Mouse (Mus musculus) limb, embryonic 11.5 days (tissue): ENCODE data around the gene Slc44a5. TPM values are rescaled to one million over a fixed set of nuclear protein-coding genes. Genes with fewer than 3 reads are reported as not detected.

ENCODE experiments used
- ATAC-seq: fragments of 200-750 bp; cut with Nextera tagmentation; 2 replicates; pipeline ENCODE4 v1.8.0; 2017; ENCODE audit warnings: low read depth; ENCODE audit not compliant: insufficient number of reproducible peaks, low FRiP score, low TSS enrichment
- DNase-seq: peaks from one replicate; pipeline ENCODE4 v3.0.0-alpha.2; 2015; ENCODE audit warnings: low spot score
- H3K27ac ChIP-seq: fragments of 300-500 bp; sonication (generic); replicated peaks from 2 replicates; pipeline ENCODE4 v1.5.1; 2014; ENCODE audit warnings: low read depth, mild to moderate bottlenecking, low read length
- H3K27me3 ChIP-seq: fragments of 300-500 bp; sonication (generic); 2 replicates; pipeline ENCODE4 v1.6.1; 2014; ENCODE audit warnings: mild to moderate bottlenecking, low read length, mixed read lengths; ENCODE audit not compliant: control insufficient read depth, insufficient read depth
- H3K36me3 ChIP-seq: fragments of 300-500 bp; sonication (generic); 2 replicates; pipeline ENCODE4 v1.6.1; 2014; ENCODE audit warnings: mild to moderate bottlenecking, low read length, moderate library complexity, mixed read lengths; ENCODE audit not compliant: control insufficient read depth, insufficient read depth
- H3K4me1 ChIP-seq: fragments of 300-500 bp; sonication (generic); 2 replicates; pipeline ENCODE4 v1.6.1; 2014; ENCODE audit warnings: low read length, mixed read lengths; ENCODE audit not compliant: control insufficient read depth, insufficient read depth
- H3K4me2 ChIP-seq: fragments of 300-500 bp; sonication (generic); 2 replicates; pipeline ENCODE4 v1.6.1; 2014; ENCODE audit warnings: low read depth, mild to moderate bottlenecking, moderate library complexity; ENCODE audit not compliant: severe bottlenecking
- H3K4me3 ChIP-seq: fragments of 300-500 bp; sonication (generic); 2 replicates; pipeline ENCODE4 v1.5.1; 2014; ENCODE audit warnings: low read depth, low read length
- H3K9ac ChIP-seq: fragments of 300-500 bp; sonication (generic); 2 replicates; pipeline ENCODE4 v1.6.1; 2014; ENCODE audit warnings: mild to moderate bottlenecking, low read length
- H3K9me3 ChIP-seq: fragments of 300-500 bp; sonication (generic); 2 replicates; pipeline ENCODE4 v1.6.1; 2016; ENCODE audit warnings: low read length; ENCODE audit not compliant: control insufficient read depth
- WGBS: fragments of 180-500 bp; shearing (Covaris S2); extraction: QIAGEN DNeasy Blood & Tissue Kit; methylation state at CpG from one replicate; pipeline ENCODE4 v1.1.7; 2014; 5-methylcytosine and 5-hydroxymethylcytosine counted together
- polyA plus RNA-seq: library from polyadenylated mRNA; unstranded; fragments of >200 nt; fragmentation: Nextera tagmentation; extraction: Ambion mirVana; gene quantifications from 2 replicates; pipeline ENCODE4 v1.2.1, GENCODE M21; 2014

The Slc44a5 gene
- polyA plus RNA-seq, 1 experiment from 2014 or later, result 0.39 TPM

GRCm38 (mm10) chr3:153975791-153976190, 2.6 kb downstream of the Slc44a5 start:
- H3K4me2 ChIP-seq, result no peak overlapping the region
- no peak for DNase-seq
- H3K36me3 ChIP-seq, result no peaks in the 10 kb centered on the region
- no peaks in the 10 kb centered on the region for H3K9me3 ChIP-seq
- no peak overlapping the region for H3K9ac ChIP-seq
- WGBS, result 85% methylated on average over 7 of the region's 7 CpGs
- peaks cover 35% of the 10 kb centered on the region for H3K27me3 ChIP-seq
- H3K4me1 ChIP-seq, result peaks cover 2% of the 10 kb centered on the region; the same call in 1 of the 2 replicates
- H3K27ac ChIP-seq, result no peak overlapping the region
- no peak for ATAC-seq
- no peak overlapping the region for H3K4me3 ChIP-seq

- Histone ChIP-seq H3K9me3 (no peaks in the 10 kb centered on the region), H3K36me3 (no peaks in the 10 kb centered on the region), H3K4me2 (no peak overlapping the region), H3K27me3 (0 out of 2 replicates have a peak, but pooled peaks cover 3% of the 10 kb centered on the region), H3K4me1 (no peaks in the 10 kb centered on the region), H3K27ac (no peak overlapping the region), H3K4me3 (no peak overlapping the region), H3K9ac (no peak overlapping the region)
- 68% methylated on average over 2 of the region's 2 CpGs for WGBS
- ATAC-seq (no peak), DNase-seq (no peak)
These were observed 7.4 kb downstream of the Slc44a5 start for GRCm38 (mm10) chr3:153980611-153981010.

- WGBS, result 55% methylated on average over 10 of the region's 10 CpGs
- Histone ChIP-seq H3K9ac (no peak overlapping the region), H3K27me3 (no peaks in the 10 kb centered on the region), H3K4me1 (no peaks in the 10 kb centered on the region), H3K4me2 (no peak overlapping the region), H3K9me3 (no peaks in the 10 kb centered on the region), H3K27ac (no peak overlapping the region), H3K4me3 (no peak overlapping the region), H3K36me3 (no peaks in the 10 kb centered on the region)
- ATAC-seq (0 out of 2 replicates have a peak, but pooled peaks have one; percentile 21), DNase-seq (peak; percentile 49)
These were observed 11.4 kb downstream of the Slc44a5 start for GRCm38 (mm10) chr3:153984428-153985340.

GRCm38 (mm10) chr3:153999797-154000528, 26.7 kb downstream of the Slc44a5 start:
- Histone ChIP-seq H3K27me3 (no peaks in the 10 kb centered on the region), H3K4me3 (no peak overlapping the region), H3K4me1 (no peaks in the 10 kb centered on the region), H3K27ac (no peak overlapping the region), H3K36me3 (no peaks in the 10 kb centered on the region), H3K9ac (no peak overlapping the region), H3K9me3 (no peaks in the 10 kb centered on the region), H3K4me2 (no peak overlapping the region)
- ATAC-seq (no peak), DNase-seq (no peak)
- 91% methylated on average over 5 of the region's 5 CpGs for WGBS

GRCm38 (mm10) chr3:154001348-154001747, 28.1 kb downstream of the Slc44a5 start:
- no peak overlapping the region for H3K4me3 ChIP-seq
- H3K27ac ChIP-seq, result no peak overlapping the region
- no peaks in the 10 kb centered on the region for H3K4me1 ChIP-seq
- H3K4me2 ChIP-seq, result no peak overlapping the region
- H3K27me3 ChIP-seq, result no peaks in the 10 kb centered on the region
- ATAC-seq, result no peak
- no peaks in the 10 kb centered on the region for H3K9me3 ChIP-seq
- H3K9ac ChIP-seq, result no peak overlapping the region
- no peaks in the 10 kb centered on the region for H3K36me3 ChIP-seq
- no peak for DNase-seq
- 83% methylated on average over 5 of the region's 5 CpGs for WGBS

- no peak overlapping the region for H3K27ac ChIP-seq
- no peak overlapping the region for H3K9ac ChIP-seq
- 94% methylated on average over 4 of the region's 4 CpGs for WGBS
- H3K27me3 ChIP-seq, result no peaks in the 10 kb centered on the region
- no peak overlapping the region for H3K4me2 ChIP-seq
- no peaks in the 10 kb centered on the region for H3K9me3 ChIP-seq
- H3K4me1 ChIP-seq, result no peaks in the 10 kb centered on the region
- H3K4me3 ChIP-seq, result no peak overlapping the region
- ATAC-seq (no peak), DNase-seq (no peak)
- no peaks in the 10 kb centered on the region for H3K36me3 ChIP-seq
These were observed 73.6 kb downstream of the Slc44a5 start for GRCm38 (mm10) chr3:154046876-154047275.

GRCm38 (mm10) chr3:154053331-154053730, 80.1 kb downstream of the Slc44a5 start:
- 66% methylated on average over 7 of the region's 7 CpGs for WGBS
- Histone ChIP-seq H3K4me2 (no peak overlapping the region), H3K4me1 (no peaks in the 10 kb centered on the region), H3K27ac (no peak overlapping the region), H3K36me3 (no peaks in the 10 kb centered on the region), H3K9ac (no peak overlapping the region), H3K4me3 (no peak overlapping the region), H3K27me3 (no peaks in the 10 kb centered on the region), H3K9me3 (no peaks in the 10 kb centered on the region)
- no peak for ATAC-seq
- DNase-seq, result no peak

GRCm38 (mm10) chr3:154057464-154057863, 84.2 kb downstream of the Slc44a5 start:
- Histone ChIP-seq H3K9ac (no peak overlapping the region), H3K4me3 (no peak overlapping the region), H3K9me3 (no peaks in the 10 kb centered on the region), H3K36me3 (no peaks in the 10 kb centered on the region), H3K4me1 (no peaks in the 10 kb centered on the region), H3K4me2 (no peak overlapping the region), H3K27ac (no peak overlapping the region), H3K27me3 (no peaks in the 10 kb centered on the region)
- DNase-seq, result no peak
- no peak for ATAC-seq
- 74% methylated on average over 2 of the region's 2 CpGs for WGBS
